Mouse (Mus musculus): ENCODE data around the gene Odf4. TPM values are rescaled to one million over a fixed set of nuclear protein-coding genes. Genes with fewer than 3 reads are reported as not detected.

Gene Odf4
- polyA plus RNA-seq, 1 experiment = not detected

- Histone ChIP-seq H3K4me3 (ENCODE audit: insufficient read depth, low read depth, low read length) (no peak overlapping the region), H3K27ac (replicated peaks; ENCODE audit: low read depth, low read length) (no peak overlapping the region)
These were observed 3.1 kb upstream of the Odf4 start for GRCm38 (mm10) chr11:68929947-68930346.

GRCm38 (mm10) chr11:68924749-68925148 is 2.1 kb downstream of the Odf4 start:
- Histone ChIP-seq H3K27ac (replicated peaks; ENCODE audit: low read depth, low read length) (no peak overlapping the region), H3K4me3 (ENCODE audit: insufficient read depth, low read depth, low read length) (no peak overlapping the region), H3K4me1 (ENCODE audit: control insufficient read depth, insufficient read depth, insufficient read length, low read length) (no peaks in the 10 kb centered on the region)

More at GRCm38 (mm10) chr11:68929947-68930346, 3.1 kb upstream of the Odf4 start:
- H3K4me1 ChIP-seq (ENCODE audit: control insufficient read depth, insufficient read depth, insufficient read length, low read length) = no peaks in the 10 kb centered on the region

DNA sequence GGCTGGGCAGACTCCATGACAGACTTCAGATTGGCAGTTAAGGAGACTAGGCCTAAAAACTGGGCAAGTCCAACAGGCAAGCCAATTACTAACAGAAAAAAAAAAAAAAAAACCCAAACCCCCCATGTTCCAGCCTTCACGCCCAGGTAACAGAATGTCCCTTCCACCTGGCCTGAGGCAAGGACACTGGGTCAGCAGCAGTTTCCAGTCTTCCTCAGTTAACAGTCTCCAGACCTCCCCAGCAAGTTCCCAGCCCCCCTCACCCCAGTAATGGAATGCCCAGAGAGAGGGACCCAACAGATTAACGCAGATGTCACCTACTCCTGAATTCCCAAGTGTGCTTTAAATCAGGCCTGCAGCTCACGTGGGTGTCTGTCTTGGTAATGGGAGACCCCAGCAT is 3.7 kb downstream of the Odf4 start:
- Histone ChIP-seq H3K4me1 (ENCODE audit: control insufficient read depth, insufficient read depth, insufficient read length, low read length) (no peaks in the 10 kb centered on the region), H3K27ac (replicated peaks; ENCODE audit: low read depth, low read length) (no peak overlapping the region), H3K4me3 (ENCODE audit: insufficient read depth, low read depth, low read length) (no peak overlapping the region)

GRCm38 (mm10) chr11:68914566-68914965 is 12.3 kb downstream of the Odf4 start:
- Histone ChIP-seq H3K4me3 (ENCODE audit: insufficient read depth, low read depth, low read length) (no peak overlapping the region), H3K4me1 (ENCODE audit: control insufficient read depth, insufficient read depth, insufficient read length, low read length) (peaks cover 3% of the 10 kb centered on the region), H3K27ac (replicated peaks; ENCODE audit: low read depth, low read length) (no peak overlapping the region)

DNA sequence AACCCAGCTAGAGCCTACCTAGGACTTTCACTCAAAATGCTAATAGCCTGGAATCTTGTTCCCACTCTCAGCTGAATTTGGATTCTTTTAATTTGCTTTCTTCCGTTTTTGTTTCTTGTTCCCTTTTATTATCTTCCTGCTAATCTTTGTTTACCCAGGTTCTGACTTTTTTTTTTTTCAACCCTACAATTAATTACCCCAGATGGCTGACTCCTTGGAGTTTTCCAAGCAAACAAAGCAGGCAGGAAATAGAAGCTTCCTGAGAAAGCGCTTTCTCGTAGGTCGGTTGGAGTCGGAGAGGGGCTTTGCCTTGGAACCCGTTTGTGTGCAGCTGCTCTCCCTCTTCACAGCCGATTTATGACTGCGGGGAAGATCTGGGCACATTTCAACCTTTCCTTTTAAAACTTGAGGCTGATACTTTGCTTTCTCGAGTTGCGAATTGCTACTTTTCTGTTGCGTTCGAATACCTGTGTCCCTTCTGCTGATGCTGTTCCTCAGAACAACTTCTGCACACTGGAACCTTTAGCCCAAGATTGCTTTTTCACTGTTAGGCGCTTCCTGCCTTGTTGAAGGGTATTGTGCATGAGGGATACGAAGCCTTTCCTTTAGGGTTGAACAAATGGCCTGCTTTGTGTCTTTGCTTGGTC is 15.2 kb downstream of the Odf4 start:
- Histone ChIP-seq H3K4me3 (ENCODE audit: insufficient read depth, low read depth, low read length) (peak overlapping the region; percentile 27; the same call in 1 of the 2 replicates), H3K27ac (replicated peaks; ENCODE audit: low read depth, low read length) (peak overlapping the region; percentile 76), H3K4me1 (ENCODE audit: control insufficient read depth, insufficient read depth, insufficient read length, low read length) (peaks cover 19% of the 10 kb centered on the region)

- no peak overlapping the region for H3K4me3 ChIP-seq (ENCODE audit: insufficient read depth, low read depth, low read length)
- peaks cover 23% of the 10 kb centered on the region for H3K4me1 ChIP-seq (ENCODE audit: control insufficient read depth, insufficient read depth, insufficient read length, low read length)
- H3K27ac ChIP-seq (replicated peaks; ENCODE audit: low read depth, low read length) = peak overlapping the region; percentile 86
These were observed 17.9 kb downstream of the Odf4 start for GRCm38 (mm10) chr11:68908846-68909503.

DNA sequence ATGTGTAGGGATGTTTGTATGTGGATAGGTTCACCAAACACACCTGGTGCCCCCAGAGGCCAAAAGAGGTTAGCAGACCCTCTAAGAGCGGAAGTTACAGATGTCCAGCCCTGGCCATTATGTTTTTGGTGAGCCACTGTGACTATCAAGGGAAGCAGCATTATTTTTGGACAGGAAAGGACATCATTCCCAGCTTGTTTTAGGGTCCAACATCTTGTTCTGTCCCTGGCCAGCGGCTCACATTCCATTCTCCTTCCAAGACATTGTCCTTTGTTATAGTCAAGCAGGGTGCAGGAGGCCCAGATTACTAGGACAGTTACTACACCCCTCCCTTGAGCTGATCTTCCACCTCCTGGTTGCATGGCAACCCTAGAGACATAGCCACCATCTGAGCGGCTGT is 19.6 kb downstream of the Odf4 start:
- peaks cover 23% of the 10 kb centered on the region for H3K4me1 ChIP-seq (ENCODE audit: control insufficient read depth, insufficient read depth, insufficient read length, low read length)
- H3K27ac ChIP-seq (replicated peaks; ENCODE audit: low read depth, low read length) = peak overlapping the region; percentile 77
- H3K4me3 ChIP-seq (ENCODE audit: insufficient read depth, low read depth, low read length) = no peak overlapping the region

DNA sequence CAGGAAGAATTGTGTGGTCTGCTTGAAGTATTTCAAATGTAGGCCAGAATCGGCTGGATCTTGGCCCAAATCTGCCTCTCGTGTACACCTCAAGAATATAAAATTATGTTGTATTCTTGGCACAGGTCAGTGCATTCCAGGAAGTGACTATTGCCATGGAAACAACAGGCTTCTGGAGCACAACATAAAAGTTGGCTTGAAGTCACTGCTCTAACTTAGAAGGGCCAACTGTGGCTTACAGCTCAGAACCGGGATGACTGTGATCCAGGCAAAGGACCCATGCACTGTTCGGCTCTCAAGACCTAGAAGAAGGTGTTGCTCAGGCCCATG is 20.5 kb downstream of the Odf4 start:
- Histone ChIP-seq H3K27ac (replicated peaks; ENCODE audit: low read depth, low read length) (peak overlapping the region; percentile 77), H3K4me1 (ENCODE audit: control insufficient read depth, insufficient read depth, insufficient read length, low read length) (peaks cover 23% of the 10 kb centered on the region), H3K4me3 (ENCODE audit: insufficient read depth, low read depth, low read length) (no peak overlapping the region)

GRCm38 (mm10) chr11:68905665-68906460 is 21.0 kb downstream of the Odf4 start:
- Histone ChIP-seq H3K4me1 (ENCODE audit: control insufficient read depth, insufficient read depth, insufficient read length, low read length) (peaks cover 20% of the 10 kb centered on the region; the same call in 1 of the 2 replicates), H3K27ac (replicated peaks; ENCODE audit: low read depth, low read length) (peak overlapping the region; percentile 40; the same call in 1 of the 2 replicates), H3K4me3 (ENCODE audit: insufficient read depth, low read depth, low read length) (no peak overlapping the region)

DNA sequence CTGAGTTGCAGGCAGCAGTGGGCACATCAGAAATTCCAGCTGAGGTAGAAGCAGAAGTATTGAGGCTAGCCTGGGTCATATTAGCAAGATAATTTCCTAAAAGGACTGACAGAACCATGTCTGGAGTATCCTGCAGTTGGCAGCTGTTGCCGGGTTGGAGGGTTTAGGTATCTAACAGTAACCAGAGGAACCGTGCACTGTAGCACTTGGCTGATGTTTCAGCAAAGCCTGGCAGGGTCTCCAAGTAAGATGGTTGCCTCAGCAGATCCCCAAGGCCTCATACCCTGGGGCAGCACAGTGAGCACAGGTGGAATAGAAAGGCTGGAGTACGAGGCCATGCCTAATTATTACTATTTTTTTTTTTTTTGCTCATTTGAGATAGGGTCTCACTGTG is 21.7 kb downstream of the Odf4 start:
- peaks cover 20% of the 10 kb centered on the region; the same call in 1 of the 2 replicates for H3K4me1 ChIP-seq (ENCODE audit: control insufficient read depth, insufficient read depth, insufficient read length, low read length)
- H3K27ac ChIP-seq (replicated peaks; ENCODE audit: low read depth, low read length) = no peak overlapping the region
- H3K4me3 ChIP-seq (ENCODE audit: insufficient read depth, low read depth, low read length) = no peak overlapping the region

GRCm38 (mm10) chr11:68904375-68905137 is 22.3 kb downstream of the Odf4 start:
- no peak overlapping the region for H3K27ac ChIP-seq (replicated peaks; ENCODE audit: low read depth, low read length)
- no peak overlapping the region for H3K4me3 ChIP-seq (ENCODE audit: insufficient read depth, low read depth, low read length)
- H3K4me1 ChIP-seq (ENCODE audit: control insufficient read depth, insufficient read depth, insufficient read length, low read length) = peaks cover 20% of the 10 kb centered on the region; the same call in 1 of the 2 replicates

- Histone ChIP-seq H3K4me3 (ENCODE audit: insufficient read depth, low read depth, low read length) (no peak overlapping the region), H3K27ac (replicated peaks; ENCODE audit: low read depth, low read length) (no peak overlapping the region), H3K4me1 (ENCODE audit: control insufficient read depth, insufficient read depth, insufficient read length, low read length) (peaks cover 15% of the 10 kb centered on the region; the same call in 1 of the 2 replicates)
These were observed 23.1 kb downstream of the Odf4 start for GRCm38 (mm10) chr11:68903775-68904174.

DNA sequence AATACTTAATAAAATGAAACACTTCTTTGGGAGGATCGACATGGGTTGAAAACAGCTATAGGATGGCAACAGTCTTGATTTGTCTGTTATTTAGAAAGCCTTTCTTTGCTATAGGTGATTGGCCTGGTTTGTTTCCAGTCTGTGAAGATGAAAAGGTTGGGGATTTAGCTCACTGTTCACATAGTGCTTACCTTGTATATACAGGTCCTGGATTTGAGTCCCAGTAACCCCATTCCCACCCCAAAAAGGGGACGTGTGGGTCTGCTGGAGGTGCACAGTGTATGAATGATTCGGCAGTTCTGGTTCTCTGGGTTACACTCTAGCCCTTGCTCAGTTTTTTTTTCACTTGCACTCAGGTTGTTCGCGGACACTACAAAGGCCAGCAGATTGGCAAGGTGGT is 24.1 kb downstream of the Odf4 start:
- H3K4me1 ChIP-seq (ENCODE audit: control insufficient read depth, insufficient read depth, insufficient read length, low read length) = peaks cover 10% of the 10 kb centered on the region; the same call in 1 of the 2 replicates
- H3K4me3 ChIP-seq (ENCODE audit: insufficient read depth, low read depth, low read length) = peak overlapping the region; percentile 95
- no peak overlapping the region for H3K27ac ChIP-seq (replicated peaks; ENCODE audit: low read depth, low read length)

DNA sequence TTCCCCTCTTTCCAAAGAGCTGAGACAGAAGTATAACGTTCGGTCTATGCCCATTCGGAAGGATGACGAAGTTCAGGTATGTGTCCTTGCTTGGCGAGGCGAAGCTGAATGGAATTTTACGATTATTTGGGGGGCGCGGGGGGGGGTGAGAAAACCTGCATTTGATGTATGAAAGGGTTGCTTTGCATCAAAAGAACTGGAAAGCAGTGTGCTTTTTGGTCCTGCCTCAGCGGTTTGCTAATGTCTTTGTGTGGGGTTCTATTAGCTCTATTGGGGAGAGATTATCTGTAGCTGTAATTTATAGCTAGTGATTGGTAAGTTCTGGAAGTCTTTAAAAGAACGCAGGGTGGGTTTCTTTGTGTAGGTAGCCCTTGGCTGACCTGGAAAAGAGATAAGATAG is 24.5 kb downstream of the Odf4 start:
- H3K4me1 ChIP-seq (ENCODE audit: control insufficient read depth, insufficient read depth, insufficient read length, low read length) = peaks cover 7% of the 10 kb centered on the region; the same call in 1 of the 2 replicates
- H3K27ac ChIP-seq (replicated peaks; ENCODE audit: low read depth, low read length) = no peak overlapping the region
- peak overlapping the region; percentile 95 for H3K4me3 ChIP-seq (ENCODE audit: insufficient read depth, low read depth, low read length)

DNA sequence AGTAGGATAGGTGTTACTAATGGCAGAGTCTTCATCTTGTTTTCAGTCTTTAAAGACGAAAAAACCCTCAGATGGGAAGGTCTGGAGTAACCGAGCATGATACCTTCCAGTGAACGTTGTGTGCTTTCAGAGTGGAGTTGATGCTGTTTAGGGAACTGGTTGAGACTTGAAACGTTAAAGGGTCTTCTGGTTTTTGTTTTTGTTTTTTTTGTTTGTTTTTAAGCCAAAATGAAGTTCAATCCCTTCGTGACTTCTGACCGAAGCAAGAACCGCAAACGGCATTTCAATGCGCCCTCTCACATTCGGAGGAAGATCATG is 24.9 kb downstream of the Odf4 start:
- Histone ChIP-seq H3K27ac (replicated peaks; ENCODE audit: low read depth, low read length) (peak overlapping the region; percentile 61), H3K4me1 (ENCODE audit: control insufficient read depth, insufficient read depth, insufficient read length, low read length) (peaks cover 6% of the 10 kb centered on the region; the same call in 1 of the 2 replicates), H3K4me3 (ENCODE audit: insufficient read depth, low read depth, low read length) (peak overlapping the region; percentile 95)
